In genomic region chr5:21645439-21646132, GRCm38 (mm10) we compare ENCODE assay signal across 8 mouse cellular contexts. TPM values are rescaled to one million over a fixed set of nuclear protein-coding genes. Genes with fewer than 3 reads are reported as not detected.
A peak's percentile ranks its signal among the peaks of the same experiment; 100 is the strongest.
DNase-seq lines count a peak whose midpoint lies in the region; ATAC-seq lines count a peak whose summit lies in the region.

Gene Fbxl13, minus strand, starts transcription at chr5:21645634.
Gene Armc10, plus strand, starts transcription at chr5:21645813.

- H3K27me3 ChIP-seq in hindbrain, embryonic 15.5 days = no peaks in the 10 kb centered on the region

- peak within 1 kb of the TSS; percentile 89 for H3K4me3 ChIP-seq in hindbrain, embryonic 15.5 days

- ATAC-seq in hindbrain, embryonic 15.5 days (ENCODE audit: low FRiP score, low read depth) = peak; percentile 97

- H3K36me3 ChIP-seq in hindbrain, embryonic 15.5 days = peaks cover 25% of the 10 kb centered on the region

- peak within 1 kb of the TSS; percentile 81 for H3K27ac ChIP-seq in hindbrain, embryonic 15.5 days (replicated peaks)

- whole genome bisulfite sequencing in hindbrain, embryonic 15.5 days = 1% methylated on average over 39 of the region's 40 CpGs

- H3K4me1 ChIP-seq in hindbrain, embryonic 15.5 days (replicated peaks) = peaks cover 22% of the 10 kb centered on the region

- peak; percentile 98 for DNase-seq in R1 (ENCODE audit: low read depth, low spot score)
- DNase-seq in cerebellum, postnatal 25 days = peak; percentile 79 to 87
- peak; percentile 70 to 76 for DNase-seq in frontal cortex, postnatal 25 days (ENCODE audit: low spot score in 2 of 2)
- peak; percentile 89 for DNase-seq in left cerebral cortex, adult 11 months (ENCODE audit: low spot score)
- DNase-seq in lung, postnatal 4 days = peak; percentile 90 to 95
- DNase-seq in retina, postnatal 7 days (ENCODE audit: low read depth, low spot score) = peak; percentile 76
- DNase-seq in urinary bladder, adult 2 months (ENCODE audit: low spot score) = peak; percentile 69

- H3K9ac ChIP-seq in hindbrain, embryonic 15.5 days = peak within 1 kb of the TSS; percentile 91

- H3K4me2 ChIP-seq in hindbrain, embryonic 15.5 days = peak within 1 kb of the TSS; percentile 82

- no peaks in the 10 kb centered on the region for H3K9me3 ChIP-seq in hindbrain, embryonic 15.5 days

RNA-seq across cellular contexts. Expression of gene Fbxl13, which starts in this region (rescaled TPM):
- 0.22 and 0.40 TPM in 2 replicates for polyA plus RNA-seq in hindbrain, embryonic 15.5 days (2015; fragmentation: Nextera tagmentation; extraction: Ambion mirVana)
- 1.7 and 1.8 TPM in 2 replicates for polyA plus RNA-seq in urinary bladder, adult 2 months (2012; rRNA removed)

RNA-seq across cellular contexts. Expression of gene Armc10, which starts in this region (rescaled TPM):
- 49.0 and 49.1 TPM in 2 replicates for polyA plus RNA-seq in hindbrain, embryonic 15.5 days (2015; fragmentation: Nextera tagmentation; extraction: Ambion mirVana)
- 33.7 and 34.2 TPM in 2 replicates for polyA plus RNA-seq in urinary bladder, adult 2 months (2012; rRNA removed)

Comparison
In these comparisons a context has a peak if more than half of its experiments do, and no peak if none do; other contexts are left out.
1. Peak in every context shown above with its lines: DNase-seq, ATAC-seq, H3K4me3 ChIP-seq and H3K27ac ChIP-seq.